Mouse (Mus musculus): ENCODE data around the gene Cyb561d1.

DNA sequence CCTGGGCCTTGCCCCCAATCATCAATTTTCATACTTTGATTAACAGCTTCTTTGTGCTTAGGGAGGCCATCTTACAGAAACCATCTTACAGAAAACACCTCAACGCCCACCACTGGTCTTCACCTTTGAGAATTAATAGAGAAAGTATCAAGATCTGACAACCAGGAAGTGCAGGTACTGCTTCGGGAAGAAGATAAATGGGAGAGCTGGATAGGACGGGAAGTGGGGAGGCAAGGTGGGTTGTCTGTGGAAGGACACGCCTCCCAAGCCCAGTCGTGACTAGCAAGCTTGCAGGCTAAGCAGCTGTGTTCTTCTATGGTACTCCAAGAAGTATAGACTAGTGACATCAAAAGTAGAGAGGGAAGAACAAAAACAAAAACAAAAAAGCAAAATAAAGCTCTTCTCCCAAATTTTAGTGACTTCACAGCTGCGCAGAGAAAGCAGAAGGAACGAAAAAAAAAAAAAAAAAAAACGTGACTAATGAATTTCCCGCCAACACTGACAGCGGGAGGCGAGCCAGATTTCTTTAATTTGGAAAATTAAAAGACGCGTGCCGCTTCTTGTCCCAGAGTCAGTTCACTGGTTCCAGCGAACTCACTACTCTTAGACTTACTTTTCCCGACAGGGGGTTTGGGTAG lies 15.4 kb downstream of the Cyb561d1 start:
- TF ChIP-seq CTCF (IDR thresholded peaks at IDR 0.05; ENCODE audit: control insufficient read depth, insufficient read depth, low read length) (no peak), POLR2A (IDR thresholded peaks at IDR 0.05; ENCODE audit: borderline replicate concordance, control insufficient read depth, low read depth, low read length) (no peak)
